Mouse (Mus musculus) embryonic facial prominence, embryonic 14.5 days (tissue): Measurements from ENCODE around the gene Nsd2. TPM values are rescaled to one million over a fixed set of nuclear protein-coding genes. Genes with fewer than 3 reads are reported as not detected.

ENCODE experiments used
- ATAC-seq: fragments of 200-750 bp; cut with Nextera tagmentation; 2 replicates; pipeline ENCODE4 v1.8.0; 2017; ENCODE audit warnings: low read depth, moderate number of reproducible peaks, moderate TSS enrichment
- DNase-seq: peaks from one replicate; pipeline ENCODE4 v3.0.0-alpha.2; 2015; ENCODE audit warnings: low spot score
- H3K27ac ChIP-seq: fragments of 300-500 bp; sonication (generic); replicated peaks from 2 replicates; pipeline ENCODE4 v1.5.1; 2014; ENCODE audit warnings: low read depth, mild to moderate bottlenecking, low read length, moderate library complexity
- H3K27me3 ChIP-seq: fragments of 300-500 bp; sonication (generic); replicated peaks from 2 replicates; pipeline ENCODE4 v1.6.1; 2014; ENCODE audit warnings: low read length; ENCODE audit not compliant: control insufficient read depth, insufficient read depth
- H3K36me3 ChIP-seq: fragments of 300-500 bp; sonication (generic); 2 replicates; pipeline ENCODE4 v1.6.1; 2014; ENCODE audit warnings: low read length, mixed read lengths; ENCODE audit not compliant: control insufficient read depth, insufficient read depth
- H3K4me1 ChIP-seq: fragments of 300-500 bp; sonication (generic); 2 replicates; pipeline ENCODE4 v1.6.1; 2014; ENCODE audit warnings: antibody characterized with exemption, low read length; ENCODE audit not compliant: control insufficient read depth, insufficient read depth
- H3K4me2 ChIP-seq: fragments of 300-500 bp; sonication (generic); 2 replicates; pipeline ENCODE4 v1.6.1; 2014; ENCODE audit warnings: low read depth, mild to moderate bottlenecking, low read length, moderate library complexity, mixed read lengths
- H3K4me3 ChIP-seq: fragments of 300-500 bp; sonication (generic); 2 replicates; pipeline ENCODE4 v1.5.1; 2014; ENCODE audit warnings: low read depth, mild to moderate bottlenecking, low read length
- H3K9ac ChIP-seq: fragments of 300-500 bp; sonication (generic); 2 replicates; pipeline ENCODE4 v1.6.1; 2014; ENCODE audit warnings: low read depth, mild to moderate bottlenecking, low read length, moderate library complexity, mixed read lengths
- H3K9me3 ChIP-seq: fragments of 300-500 bp; sonication (generic); 2 replicates; pipeline ENCODE4 v1.6.1; 2016; ENCODE audit warnings: low read length; ENCODE audit not compliant: control insufficient read depth
- WGBS: fragments of 180-500 bp; shearing (Covaris S2); extraction: QIAGEN DNeasy Blood & Tissue Kit; methylation state at CpG from one replicate; pipeline ENCODE4 v1.1.7; 2014; 5-methylcytosine and 5-hydroxymethylcytosine counted together
- polyA plus RNA-seq: library from polyadenylated mRNA; unstranded; fragments of >200 nt; fragmentation: Nextera tagmentation; extraction: Ambion mirVana; gene quantifications from 2 replicates; pipeline ENCODE4 v1.2.1, GENCODE M21; 2014

Gene Nsd2
- polyA plus RNA-seq, 1 experiment from 2014 or later = 40.4 TPM

GRCm38 (mm10) chr5:33829958-33830357, 9.4 kb downstream of the Nsd2 start:
- Histone ChIP-seq H3K36me3 (peaks cover 6% of the 10 kb centered on the region; the same call in 1 of the 2 replicates), H3K27ac (no peak overlapping the region), H3K9me3 (no peaks in the 10 kb centered on the region), H3K4me2 (no peak overlapping the region), H3K4me3 (no peak overlapping the region), H3K4me1 (no peaks in the 10 kb centered on the region), H3K27me3 (no peaks in the 10 kb centered on the region), H3K9ac (no peak overlapping the region)
- WGBS = 93% methylated on average over 3 of the region's 3 CpGs
- DNase-seq (no peak), ATAC-seq (no peak)

DNA sequence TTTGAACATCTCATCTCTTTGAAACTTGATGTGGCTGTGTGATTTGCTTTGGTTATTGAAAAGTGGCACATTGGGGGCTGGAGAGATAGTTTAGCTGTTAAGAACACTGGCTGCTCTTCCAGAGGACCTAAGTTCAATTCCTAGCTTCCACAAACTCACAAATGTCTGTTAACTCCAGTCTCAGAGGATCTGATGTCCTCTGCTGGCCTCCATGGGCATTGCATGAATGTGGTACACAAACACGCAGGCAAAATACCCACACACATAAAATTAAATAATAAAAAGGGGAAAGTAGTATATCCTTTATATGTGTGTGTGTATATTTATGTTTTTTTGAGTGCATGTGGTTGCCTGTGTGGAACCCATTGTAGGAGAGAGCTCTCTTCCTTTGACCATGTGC, 10.3 kb downstream of the Nsd2 start:
- Histone ChIP-seq H3K9ac (no peak overlapping the region), H3K27ac (no peak overlapping the region)
- WGBS = 68% methylated on average over 1 of the region's 1 CpGs

GRCm38 (mm10) chr5:33841331-33841730, 20.8 kb downstream of the Nsd2 start:
- 86% methylated on average over 1 of the region's 1 CpGs for WGBS
- Histone ChIP-seq H3K27me3 (no peaks in the 10 kb centered on the region), H3K4me2 (no peak overlapping the region), H3K9me3 (no peaks in the 10 kb centered on the region), H3K36me3 (peaks cover 31% of the 10 kb centered on the region), H3K4me1 (no peaks in the 10 kb centered on the region), H3K4me3 (no peak overlapping the region), H3K9ac (no peak overlapping the region), H3K27ac (no peak overlapping the region)
- ATAC-seq = no peak
- DNase-seq = no peak

More for the DNA sequence above, 10.3 kb downstream of the Nsd2 start:
- peaks cover 6% of the 10 kb centered on the region; the same call in 1 of the 2 replicates for H3K36me3 ChIP-seq
- H3K4me1 ChIP-seq = no peaks in the 10 kb centered on the region
- no peaks in the 10 kb centered on the region for H3K9me3 ChIP-seq
- no peak overlapping the region for H3K4me2 ChIP-seq
- no peaks in the 10 kb centered on the region for H3K27me3 ChIP-seq
- no peak overlapping the region for H3K4me3 ChIP-seq
- no peak for DNase-seq
- ATAC-seq = no peak

GRCm38 (mm10) chr5:33842549-33842948, 22.0 kb downstream of the Nsd2 start:
- Histone ChIP-seq H3K27ac (no peak overlapping the region), H3K4me3 (no peak overlapping the region), H3K36me3 (peaks cover 36% of the 10 kb centered on the region), H3K9ac (no peak overlapping the region), H3K9me3 (no peaks in the 10 kb centered on the region), H3K4me2 (no peak overlapping the region), H3K27me3 (no peaks in the 10 kb centered on the region), H3K4me1 (no peaks in the 10 kb centered on the region)
- DNase-seq (no peak), ATAC-seq (no peak)
- 86% methylated on average over 4 of the region's 4 CpGs for WGBS

- Histone ChIP-seq H3K4me2 (no peak overlapping the region), H3K9me3 (no peaks in the 10 kb centered on the region), H3K9ac (no peak overlapping the region), H3K4me1 (no peaks in the 10 kb centered on the region), H3K4me3 (no peak overlapping the region), H3K36me3 (peaks cover 55% of the 10 kb centered on the region), H3K27ac (no peak overlapping the region), H3K27me3 (no peaks in the 10 kb centered on the region)
- DNase-seq (no peak), ATAC-seq (no peak)
- WGBS = 95% methylated on average over 4 of the region's 4 CpGs
Observed at GRCm38 (mm10) chr5:33851466-33851865, 30.9 kb downstream of the Nsd2 start.

DNA sequence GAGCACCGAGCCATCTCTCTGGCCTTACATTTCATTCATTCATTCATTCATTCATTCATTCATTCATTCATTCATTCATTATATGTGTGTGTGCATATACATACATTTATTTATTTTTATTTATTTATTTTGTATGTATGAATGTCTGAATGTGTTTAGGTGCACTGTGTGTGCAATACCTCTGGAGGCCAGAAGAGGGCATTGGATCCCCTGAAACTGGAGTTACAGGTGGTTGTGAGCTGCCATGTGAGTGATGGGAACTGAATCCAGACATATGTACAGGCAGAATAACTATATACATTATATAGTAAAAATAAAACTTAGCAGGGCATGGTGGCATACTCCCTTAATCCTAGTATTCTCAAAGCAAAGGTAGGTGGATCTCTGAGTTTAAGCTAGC, 32.6 kb downstream of the Nsd2 start:
- Histone ChIP-seq H3K9me3 (no peaks in the 10 kb centered on the region), H3K27me3 (no peaks in the 10 kb centered on the region), H3K4me1 (no peaks in the 10 kb centered on the region), H3K4me3 (no peak overlapping the region), H3K4me2 (no peak overlapping the region), H3K27ac (no peak overlapping the region), H3K9ac (no peak overlapping the region), H3K36me3 (peaks cover 60% of the 10 kb centered on the region)
- 97% methylated on average over 1 of the region's 1 CpGs for WGBS
- ATAC-seq (no peak), DNase-seq (no peak)

GRCm38 (mm10) chr5:33854019-33854418, 33.5 kb downstream of the Nsd2 start:
- no peak overlapping the region for H3K4me3 ChIP-seq
- no peaks in the 10 kb centered on the region for H3K4me1 ChIP-seq
- no peak overlapping the region for H3K9ac ChIP-seq
- no peak for DNase-seq
- H3K4me2 ChIP-seq = no peak overlapping the region
- no peaks in the 10 kb centered on the region for H3K27me3 ChIP-seq
- 76% methylated on average over 2 of the region's 2 CpGs for WGBS
- H3K36me3 ChIP-seq = peaks cover 65% of the 10 kb centered on the region
- no peak for ATAC-seq
- H3K9me3 ChIP-seq = no peaks in the 10 kb centered on the region
- no peak overlapping the region for H3K27ac ChIP-seq

DNA sequence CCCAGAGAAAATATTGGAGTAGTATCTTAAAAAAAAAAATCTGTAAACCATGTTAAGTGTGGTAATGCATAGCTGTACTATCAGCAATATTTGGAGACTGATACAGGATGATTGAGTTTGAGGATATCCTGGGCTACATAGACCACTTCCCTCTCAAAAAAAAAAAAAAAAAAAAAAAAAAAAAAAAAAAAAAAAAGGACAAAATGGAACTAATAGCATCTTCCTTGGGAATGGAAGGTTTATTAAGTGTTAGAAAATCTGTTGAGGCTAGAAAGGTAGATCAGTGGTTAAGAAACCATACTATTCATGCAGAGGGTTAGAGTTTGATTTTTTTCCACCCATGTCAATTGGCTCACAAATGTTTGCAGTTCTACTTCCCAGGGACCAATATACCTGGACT, 37.2 kb downstream of the Nsd2 start:
- no peak for ATAC-seq
- H3K4me3 ChIP-seq = no peak overlapping the region
- H3K9ac ChIP-seq = no peak overlapping the region
- no peaks in the 10 kb centered on the region for H3K27me3 ChIP-seq
- no peaks in the 10 kb centered on the region for H3K4me1 ChIP-seq
- H3K36me3 ChIP-seq = peaks cover 87% of the 10 kb centered on the region
- peaks cover 4% of the 10 kb centered on the region for H3K9me3 ChIP-seq
- DNase-seq = no peak
- H3K27ac ChIP-seq = no peak overlapping the region
- H3K4me2 ChIP-seq = no peak overlapping the region

DNA sequence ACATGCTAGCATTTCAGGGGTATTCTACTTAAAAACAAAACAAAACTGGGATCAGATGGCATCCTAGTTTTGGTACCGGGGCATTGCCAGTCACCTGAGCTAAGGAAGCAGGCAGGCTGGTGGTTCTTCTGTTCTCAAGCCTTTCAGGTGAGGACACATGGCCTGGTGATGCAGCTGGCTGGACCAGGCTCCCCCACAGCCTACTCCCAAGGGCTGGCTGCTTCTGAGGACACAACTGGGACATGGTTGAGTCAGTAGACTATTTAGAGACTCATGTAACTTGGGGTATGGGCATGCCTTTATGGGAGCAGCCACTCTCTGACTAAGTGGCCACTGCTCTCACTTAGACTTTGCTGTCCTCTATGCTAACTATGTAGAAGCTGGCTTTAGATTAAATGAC, 54.9 kb downstream of the Nsd2 start:
- Histone ChIP-seq H3K9me3 (no peaks in the 10 kb centered on the region), H3K4me3 (no peak overlapping the region), H3K9ac (no peak overlapping the region), H3K36me3 (peaks cover 73% of the 10 kb centered on the region), H3K27me3 (no peaks in the 10 kb centered on the region), H3K27ac (no peak overlapping the region), H3K4me2 (no peak overlapping the region), H3K4me1 (no peaks in the 10 kb centered on the region)
- WGBS = 87% methylated on average over 1 of the region's 1 CpGs
- DNase-seq = no peak
- ATAC-seq = no peak
